Mouse (Mus musculus) ovary, adult 10 weeks (tissue): ENCODE results near the gene Gm4064. TPM values are rescaled to one million over a fixed set of nuclear protein-coding genes. Genes with fewer than 3 reads are reported as not detected.

Experiments
- polyA plus RNA-seq: library from polyadenylated mRNA; stranded (reverse); fragments of 350-450 nt; fragmentation: Illumina TruSeq; extraction: RNeasy Lipid Tissue Mini Kit (QIAGEN cat#74804); gene quantifications from one replicate; pipeline ENCODE4 v1.2.3, GENCODE M21; 2014

Gene Gm4064
- not detected for polyA plus RNA-seq

DNA sequence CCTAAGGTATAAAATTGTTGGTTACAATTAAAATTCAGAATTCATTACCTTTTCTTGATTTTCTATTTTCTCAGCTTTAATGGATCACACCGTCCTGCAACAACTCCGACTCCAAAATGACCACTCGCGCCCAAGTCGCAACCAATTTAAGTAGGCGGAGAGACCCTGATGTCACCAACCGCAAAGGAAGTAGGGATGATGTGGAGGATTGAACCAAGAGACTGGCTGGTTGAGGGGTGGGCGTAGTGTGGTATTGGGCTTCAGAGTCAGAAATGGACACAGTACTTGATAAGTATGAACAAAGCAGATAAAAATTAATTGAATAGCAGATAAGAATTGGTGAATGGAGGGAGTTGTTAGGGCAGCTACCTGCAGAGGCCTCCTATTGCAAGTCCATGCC lies at the start of gene Gm4064:
Gene Gm4064, minus strand, starts transcription at position 101 of the 400 bp plus-strand sequence.

DNA sequence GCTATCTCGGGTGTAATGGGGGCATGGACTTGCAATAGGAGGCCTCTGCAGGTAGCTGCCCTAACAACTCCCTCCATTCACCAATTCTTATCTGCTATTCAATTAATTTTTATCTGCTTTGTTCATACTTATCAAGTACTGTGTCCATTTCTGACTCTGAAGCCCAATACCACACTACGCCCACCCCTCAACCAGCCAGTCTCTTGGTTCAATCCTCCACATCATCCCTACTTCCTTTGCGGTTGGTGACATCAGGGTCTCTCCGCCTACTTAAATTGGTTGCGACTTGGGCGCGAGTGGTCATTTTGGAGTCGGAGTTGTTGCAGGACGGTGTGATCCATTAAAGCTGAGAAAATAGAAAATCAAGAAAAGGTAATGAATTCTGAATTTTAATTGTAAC lies 34.4 kb upstream of the Gm4064 start, which contains the start of the genes Rbmy and Gm10256:
Gene Rbmy, plus strand, starts transcription at position 301 of the 400 bp plus-strand sequence.
Gene Gm10256, plus strand, starts transcription at position 320 of the 400 bp plus-strand sequence.

Other genes with a start within 250 kb of the Gm4064 start
- not detected for gene H2al2c, start 197.1 kb downstream of the Gm4064 start, polyA plus RNA-seq
- gene Sry, start 132.5 kb downstream of the Gm4064 start, polyA plus RNA-seq = not detected
- gene H2al2b, start 75.5 kb downstream of the Gm4064 start, polyA plus RNA-seq = not detected
- not detected for gene Rbmy, start 34.5 kb upstream of the Gm4064 start, polyA plus RNA-seq
- gene Gm10256, start 34.5 kb upstream of the Gm4064 start, polyA plus RNA-seq = not detected
- gene Gm10352, start 104.8 kb upstream of the Gm4064 start, polyA plus RNA-seq = not detected
- gene Gm29289, start 136.4 kb upstream of the Gm4064 start, polyA plus RNA-seq = not detected